Mouse (Mus musculus) brown adipose tissue, adult 24 weeks (tissue): ENCODE measurements around the gene Prex1. TPM values are rescaled to one million over a fixed set of nuclear protein-coding genes. Genes with fewer than 3 reads are reported as not detected.
"Not testable (repeated sequence)": the region's sequence is repeated elsewhere in the genome, so short reads cannot be mapped to it uniquely, and the experiment has no call there.

ENCODE experiments used
- H3K27ac ChIP-seq: fragments of 200-500 bp; replicated peaks from 2 replicates; pipeline ENCODE4 v1.5.1; 2012; ENCODE audit warnings: low read depth, mild to moderate bottlenecking, low read length
- H3K4me1 ChIP-seq: fragments of 200-500 bp; 2 replicates; pipeline ENCODE4 v1.6.1; 2012; ENCODE audit warnings: low read length, mixed read lengths; ENCODE audit not compliant: control insufficient read depth, insufficient read depth, insufficient read length
- H3K4me3 ChIP-seq: fragments of 200-500 bp; 2 replicates; pipeline ENCODE4 v1.5.1; 2012; ENCODE audit warnings: low read depth, mild to moderate bottlenecking, low read length, moderate library complexity; ENCODE audit not compliant: insufficient read depth
- polyA plus RNA-seq: library from polyadenylated mRNA; stranded (reverse); fragments of >200 nt; gene quantifications from 2 replicates; pipeline ENCODE4 v1.2.4, GENCODE M21; 2012; ENCODE audit not compliant: missing spikeins, insufficient read depth, insufficient read length

Gene Prex1
- polyA plus RNA-seq, 1 experiment = 2.3 TPM

- Histone ChIP-seq H3K27ac (no peak overlapping the region), H3K4me3 (no peak overlapping the region), H3K4me1 (no peaks in the 10 kb centered on the region)
Observed at GRCm38 (mm10) chr2:166520536-166520935, 193.1 kb downstream of the Prex1 start.

DNA sequence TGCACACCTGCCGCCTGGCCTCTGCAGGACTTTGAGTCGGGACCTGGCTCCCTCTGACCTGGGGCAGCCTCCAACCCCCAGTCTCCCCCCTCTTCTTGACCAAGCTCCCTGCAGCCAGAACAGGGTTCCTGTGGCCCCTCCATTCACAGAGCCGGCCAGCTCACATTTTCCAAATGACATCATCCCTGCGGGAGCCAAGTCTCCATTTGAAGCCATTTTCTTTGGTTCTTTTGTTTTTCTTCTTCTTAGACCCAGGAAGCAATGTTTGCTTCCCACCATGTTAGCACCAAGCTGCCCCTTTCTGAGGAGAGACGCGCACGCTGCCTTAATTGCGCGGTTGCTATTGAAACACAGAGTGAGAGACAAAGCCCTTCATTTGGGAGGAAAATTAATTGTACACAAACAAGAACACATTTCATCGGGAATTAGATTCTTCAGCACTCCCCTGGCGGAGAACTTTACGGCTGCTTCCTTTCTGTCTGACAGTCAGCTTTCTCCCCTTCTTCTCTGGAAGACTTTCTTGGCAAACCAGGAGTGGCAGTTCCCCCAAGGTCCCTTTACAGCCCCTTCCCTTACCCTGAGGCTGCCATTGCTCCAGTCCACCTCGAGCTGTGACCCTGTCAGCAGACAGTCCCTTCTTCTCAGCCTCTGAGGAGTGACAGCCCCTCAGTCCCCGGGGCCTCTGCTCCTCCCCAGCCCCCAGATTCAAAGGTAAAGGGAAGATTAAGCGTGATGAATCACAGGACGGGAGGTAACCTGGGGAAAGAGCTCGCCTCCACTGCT, 196.0 kb downstream of the Prex1 start:
- H3K4me1 ChIP-seq, H3K4me3 ChIP-seq, H3K27ac ChIP-seq: not testable (repeated sequence)

- no peak overlapping the region for H3K4me3 ChIP-seq
Observed at GRCm38 (mm10) chr2:166516818-166517353, 196.7 kb downstream of the Prex1 start.

More at GRCm38 (mm10) chr2:166516818-166517353, 196.7 kb downstream of the Prex1 start:
- Histone ChIP-seq H3K4me1 (no peaks in the 10 kb centered on the region), H3K27ac (no peak overlapping the region)

Other genes with a start within 250 kb of the Prex1 start
- gene Trp53rkb, start 78.7 kb upstream of the Prex1 start, polyA plus RNA-seq = 0.67 and 1.4 TPM in 2 replicates
- gene Arfgef2, start 91.8 kb upstream of the Prex1 start, polyA plus RNA-seq = 19.6 and 23.0 TPM in 2 replicates
- gene Cse1l, start 192.2 kb upstream of the Prex1 start, polyA plus RNA-seq = 25.0 and 34.3 TPM in 2 replicates